Mouse (Mus musculus): ENCODE measurements at regions not wholly inside any gene's neighbourhood (a gene's known extent, or its start where the extent isn't known, plus 50 kb on each side); places are given as distances from the start of the nearest gene placed in this dataset.

- no peak for DNase-seq
- no peak overlapping the region for H3K4me3 ChIP-seq (ENCODE audit: insufficient read depth, low read depth, low read length)
- 85% methylated on average over 1 of the region's 1 CpGs for WGBS
- no peaks in the 10 kb centered on the region for H3K4me1 ChIP-seq (ENCODE audit: control insufficient read depth, insufficient read depth, low read length)
- no peaks in the 10 kb centered on the region for H3K36me3 ChIP-seq (ENCODE audit: control insufficient read depth, insufficient read depth, low read length)
- no peak for TF ChIP-seq CTCF (conservative IDR thresholded peaks at IDR 0.05; ENCODE audit: insufficient read depth, insufficient read length, low read depth, low read length)
- TF ChIP-seq POLR2A (IDR thresholded peaks at IDR 0.05; ENCODE audit: low read depth, low read length), result no peak
- H3K27me3 ChIP-seq (replicated peaks; ENCODE audit: control insufficient read depth, insufficient read depth, low read length), result no peaks in the 10 kb centered on the region
- H3K27ac ChIP-seq (ENCODE audit: insufficient read depth, low read depth, low read length), result no peak overlapping the region
Measured at GRCm38 (mm10) chr16:86015336-86015735, 113.7 kb upstream of the Adamts5 start.

GRCm38 (mm10) chr16:86011051-86011450 lies 109.4 kb upstream of the Adamts5 start:
- Histone ChIP-seq H3K36me3 (ENCODE audit: control insufficient read depth, insufficient read depth, low read length) (no peaks in the 10 kb centered on the region), H3K4me1 (ENCODE audit: control insufficient read depth, insufficient read depth, low read length) (no peaks in the 10 kb centered on the region), H3K4me3 (ENCODE audit: insufficient read depth, low read depth, low read length) (no peak overlapping the region), H3K27ac (ENCODE audit: insufficient read depth, low read depth, low read length) (no peak overlapping the region), H3K27me3 (replicated peaks; ENCODE audit: control insufficient read depth, insufficient read depth, low read length) (no peaks in the 10 kb centered on the region)
- TF ChIP-seq CTCF (conservative IDR thresholded peaks at IDR 0.05; ENCODE audit: insufficient read depth, insufficient read length, low read depth, low read length) (no peak), POLR2A (IDR thresholded peaks at IDR 0.05; ENCODE audit: low read depth, low read length) (no peak)
- WGBS, result 61% methylated on average over 5 of the region's 5 CpGs
- DNase-seq, result no peak

- no peak for DNase-seq
- H3K27ac ChIP-seq (ENCODE audit: insufficient read depth, low read depth, low read length), result no peak overlapping the region
- TF ChIP-seq CTCF (conservative IDR thresholded peaks at IDR 0.05; ENCODE audit: insufficient read depth, insufficient read length, low read depth, low read length) (no peak), POLR2A (IDR thresholded peaks at IDR 0.05; ENCODE audit: low read depth, low read length) (no peak)
Measured at GRCm38 (mm10) chr16:86009638-86010329, 108.2 kb upstream of the Adamts5 start.

GRCm38 (mm10) chr16:86007799-86008198 lies 106.2 kb upstream of the Adamts5 start:
- Histone ChIP-seq H3K27ac (ENCODE audit: insufficient read depth, low read depth, low read length) (no peak overlapping the region), H3K27me3 (replicated peaks; ENCODE audit: control insufficient read depth, insufficient read depth, low read length) (no peaks in the 10 kb centered on the region), H3K4me1 (ENCODE audit: control insufficient read depth, insufficient read depth, low read length) (no peaks in the 10 kb centered on the region), H3K4me3 (ENCODE audit: insufficient read depth, low read depth, low read length) (no peak overlapping the region), H3K36me3 (ENCODE audit: control insufficient read depth, insufficient read depth, low read length) (no peaks in the 10 kb centered on the region)
- no peak for DNase-seq
- TF ChIP-seq CTCF (conservative IDR thresholded peaks at IDR 0.05; ENCODE audit: insufficient read depth, insufficient read length, low read depth, low read length) (no peak), POLR2A (IDR thresholded peaks at IDR 0.05; ENCODE audit: low read depth, low read length) (no peak)
- 53% methylated on average over 1 of the region's 1 CpGs for WGBS

More at GRCm38 (mm10) chr16:86009638-86010329, 108.2 kb upstream of the Adamts5 start:
- Histone ChIP-seq H3K4me3 (ENCODE audit: insufficient read depth, low read depth, low read length) (no peak overlapping the region), H3K36me3 (ENCODE audit: control insufficient read depth, insufficient read depth, low read length) (no peaks in the 10 kb centered on the region), H3K4me1 (ENCODE audit: control insufficient read depth, insufficient read depth, low read length) (no peaks in the 10 kb centered on the region), H3K27me3 (replicated peaks; ENCODE audit: control insufficient read depth, insufficient read depth, low read length) (no peaks in the 10 kb centered on the region)
- WGBS, result 58% methylated on average over 3 of the region's 3 CpGs

GRCm38 (mm10) chr16:86000846-86001245 lies 99.2 kb upstream of the Adamts5 start:
- DNase-seq, result no peak
- Histone ChIP-seq H3K36me3 (ENCODE audit: control insufficient read depth, insufficient read depth, low read length) (no peaks in the 10 kb centered on the region), H3K27me3 (replicated peaks; ENCODE audit: control insufficient read depth, insufficient read depth, low read length) (no peaks in the 10 kb centered on the region), H3K27ac (ENCODE audit: insufficient read depth, low read depth, low read length) (no peak overlapping the region), H3K4me3 (ENCODE audit: insufficient read depth, low read depth, low read length) (no peak overlapping the region), H3K4me1 (ENCODE audit: control insufficient read depth, insufficient read depth, low read length) (no peaks in the 10 kb centered on the region)
- TF ChIP-seq CTCF (conservative IDR thresholded peaks at IDR 0.05; ENCODE audit: insufficient read depth, insufficient read length, low read depth, low read length), result no peak
- no peak for TF ChIP-seq POLR2A (IDR thresholded peaks at IDR 0.05; ENCODE audit: low read depth, low read length)
- 94% methylated on average over 1 of the region's 1 CpGs for WGBS

GRCm38 (mm10) chr16:85985841-85986240 lies 84.2 kb upstream of the Adamts5 start:
- 90% methylated on average over 2 of the region's 2 CpGs for WGBS
- TF ChIP-seq CTCF (conservative IDR thresholded peaks at IDR 0.05; ENCODE audit: insufficient read depth, insufficient read length, low read depth, low read length), result no peak
- TF ChIP-seq POLR2A (IDR thresholded peaks at IDR 0.05; ENCODE audit: low read depth, low read length), result no peak
- Histone ChIP-seq H3K4me3 (ENCODE audit: insufficient read depth, low read depth, low read length) (no peak overlapping the region), H3K27ac (ENCODE audit: insufficient read depth, low read depth, low read length) (no peak overlapping the region), H3K36me3 (ENCODE audit: control insufficient read depth, insufficient read depth, low read length) (no peaks in the 10 kb centered on the region), H3K27me3 (replicated peaks; ENCODE audit: control insufficient read depth, insufficient read depth, low read length) (no peaks in the 10 kb centered on the region), H3K4me1 (ENCODE audit: control insufficient read depth, insufficient read depth, low read length) (no peaks in the 10 kb centered on the region)
- no peak for DNase-seq

- Histone ChIP-seq H3K36me3 (ENCODE audit: control insufficient read depth, insufficient read depth, low read length) (no peaks in the 10 kb centered on the region), H3K27me3 (replicated peaks; ENCODE audit: control insufficient read depth, insufficient read depth, low read length) (no peaks in the 10 kb centered on the region), H3K27ac (ENCODE audit: insufficient read depth, low read depth, low read length) (no peak overlapping the region), H3K4me1 (ENCODE audit: control insufficient read depth, insufficient read depth, low read length) (no peaks in the 10 kb centered on the region), H3K4me3 (ENCODE audit: insufficient read depth, low read depth, low read length) (no peak overlapping the region)
- TF ChIP-seq POLR2A (IDR thresholded peaks at IDR 0.05; ENCODE audit: low read depth, low read length) (no peak), CTCF (conservative IDR thresholded peaks at IDR 0.05; ENCODE audit: insufficient read depth, insufficient read length, low read depth, low read length) (no peak)
- no peak for DNase-seq
- WGBS, result 75% methylated on average over 2 of the region's 2 CpGs
Measured at GRCm38 (mm10) chr16:85977102-85977501, 75.5 kb upstream of the Adamts5 start.

All from kidney, adult 2 months (tissue).